Mouse (Mus musculus): Measurements from ENCODE around the gene Gm4559. TPM values are rescaled to one million over a fixed set of nuclear protein-coding genes. Genes with fewer than 3 reads are reported as not detected.
"Not testable (repeated sequence)": the region's sequence is repeated elsewhere in the genome, so short reads cannot be mapped to it uniquely, and the experiment has no call there.

Gm4559 gene
- polyA plus RNA-seq, 1 experiment from 2014 or later, result not detected

DNA sequence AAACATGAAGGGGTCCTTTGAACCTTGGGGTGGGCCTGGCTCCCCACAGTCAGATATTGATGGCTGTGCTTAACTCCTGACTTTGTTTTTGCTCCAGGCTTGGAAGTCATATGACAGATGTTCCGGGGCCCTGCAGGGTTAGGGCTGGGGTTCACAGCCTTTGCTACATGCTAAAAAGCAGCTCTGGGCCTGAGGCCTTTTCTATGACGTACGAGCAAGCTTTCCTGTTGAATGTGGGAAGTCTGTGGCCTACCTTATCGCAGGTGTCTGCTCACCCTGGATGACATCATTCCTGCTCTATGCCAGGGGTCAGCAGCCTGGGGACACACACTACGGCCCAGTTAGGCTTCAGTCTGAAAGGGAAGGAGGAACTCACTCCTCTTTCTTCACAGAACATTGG lies 43.1 kb upstream of the Gm4559 start:
- TF ChIP-seq EP300 (IDR thresholded peaks at IDR 0.05) (no peak), CTCF (IDR thresholded peaks at IDR 0.05) (no peak)
- Histone ChIP-seq H3K27ac (ENCODE audit: low read length) (no peak overlapping the region), H3K4me1 (ENCODE audit: insufficient read depth, low read depth, low read length) (no peaks in the 10 kb centered on the region), H3K27me3 (replicated peaks; ENCODE audit: insufficient read depth, low read length) (no peaks in the 10 kb centered on the region), H3K4me2 (replicated peaks; ENCODE audit: low read depth, low read length) (no peak overlapping the region), H3K9ac (replicated peaks; ENCODE audit: low read depth) (no peak overlapping the region), H3K9me3 (ENCODE audit: low read length) (no peaks in the 10 kb centered on the region), H3K36me3 (ENCODE audit: insufficient read depth, low read length) (no peaks in the 10 kb centered on the region), H3K4me3 (ENCODE audit: low read depth, low read length) (no peak overlapping the region)
- DNase-seq (ENCODE audit: low spot score) (no peak), ATAC-seq (no peak)
- 68% methylated on average over 5 of the region's 5 CpGs for WGBS

DNA sequence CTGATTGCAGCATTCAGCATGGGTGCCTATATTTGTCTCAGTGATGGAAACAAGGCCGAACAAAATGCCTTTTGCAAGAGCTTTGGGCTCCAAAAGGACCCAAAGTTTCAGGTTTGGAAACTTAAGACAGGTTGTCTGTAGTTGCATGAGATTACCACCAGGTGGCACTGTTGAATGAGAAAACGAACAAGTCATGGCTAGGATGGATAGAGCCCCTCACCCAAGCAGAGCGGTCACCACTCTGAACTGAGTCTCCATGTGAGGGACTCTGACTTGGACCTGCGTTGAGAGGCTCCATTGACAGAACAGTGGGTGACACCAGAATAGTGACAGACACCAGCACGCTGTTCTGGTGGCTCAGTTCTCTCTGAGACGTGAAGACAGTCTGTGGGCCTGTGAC lies 42.4 kb upstream of the Gm4559 start:
- no peak for ATAC-seq
- Histone ChIP-seq H3K9ac (replicated peaks; ENCODE audit: low read depth) (no peak overlapping the region), H3K9me3 (ENCODE audit: low read length) (no peaks in the 10 kb centered on the region), H3K4me2 (replicated peaks; ENCODE audit: low read depth, low read length) (no peak overlapping the region), H3K36me3 (ENCODE audit: insufficient read depth, low read length) (no peaks in the 10 kb centered on the region), H3K27ac (ENCODE audit: low read length) (no peak overlapping the region), H3K27me3 (replicated peaks; ENCODE audit: insufficient read depth, low read length) (no peaks in the 10 kb centered on the region), H3K4me3 (ENCODE audit: low read depth, low read length) (no peak overlapping the region), H3K4me1 (ENCODE audit: insufficient read depth, low read depth, low read length) (no peaks in the 10 kb centered on the region)
- WGBS, result 30% methylated on average over 6 of the region's 6 CpGs
- TF ChIP-seq EP300 (IDR thresholded peaks at IDR 0.05) (no peak), CTCF (IDR thresholded peaks at IDR 0.05) (peak; percentile 87)
- peak; percentile 56 for DNase-seq (ENCODE audit: low spot score)

DNA sequence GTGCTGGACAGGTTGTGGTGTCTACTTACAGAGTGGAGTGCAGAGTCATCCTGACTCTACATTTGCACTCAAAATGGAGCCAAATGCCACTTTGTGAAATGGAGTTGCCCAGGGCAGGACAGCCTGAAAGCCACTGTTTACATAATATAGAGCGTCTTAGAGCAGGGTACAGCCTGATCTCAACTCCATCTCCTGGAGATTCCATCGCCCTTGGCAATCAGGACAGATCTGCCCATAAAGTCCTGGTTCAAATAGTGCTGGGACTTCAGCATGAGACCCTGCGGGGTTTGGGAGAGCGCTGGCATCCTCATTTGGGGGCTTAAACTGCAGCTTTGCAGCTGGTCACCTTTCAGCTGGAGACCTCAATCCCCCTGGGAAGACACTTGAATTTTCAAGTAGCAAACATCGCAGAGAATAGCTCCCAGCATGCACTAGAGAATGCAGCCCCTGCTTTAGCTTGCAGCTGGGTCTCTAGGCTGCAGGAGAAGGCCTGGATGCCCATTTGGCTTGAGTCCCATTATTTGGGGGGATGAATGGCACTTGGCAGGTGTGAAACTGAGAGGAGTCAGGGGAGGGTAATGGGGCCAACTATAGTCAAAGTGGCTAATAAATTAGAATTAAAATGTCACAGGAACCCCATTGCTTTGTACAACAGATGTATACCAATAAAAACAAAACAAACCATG lies 40.6 kb upstream of the Gm4559 start:
- DNase-seq (ENCODE audit: low spot score), result no peak
- H3K27ac ChIP-seq (ENCODE audit: low read length), result no peak overlapping the region
- no peaks in the 10 kb centered on the region for H3K4me1 ChIP-seq (ENCODE audit: insufficient read depth, low read depth, low read length)
- no peaks in the 10 kb centered on the region for H3K27me3 ChIP-seq (replicated peaks; ENCODE audit: insufficient read depth, low read length)
- H3K36me3 ChIP-seq (ENCODE audit: insufficient read depth, low read length), result no peaks in the 10 kb centered on the region
- ATAC-seq, result no peak
- no peak overlapping the region for H3K4me2 ChIP-seq (replicated peaks; ENCODE audit: low read depth, low read length)
- H3K9me3 ChIP-seq (ENCODE audit: low read length), result no peaks in the 10 kb centered on the region
- H3K4me3 ChIP-seq (ENCODE audit: low read depth, low read length), result no peak overlapping the region
- TF ChIP-seq CTCF (IDR thresholded peaks at IDR 0.05), result no peak
- no peak for TF ChIP-seq EP300 (IDR thresholded peaks at IDR 0.05)
- H3K9ac ChIP-seq (replicated peaks; ENCODE audit: low read depth), result no peak overlapping the region
- 51% methylated on average over 5 of the region's 5 CpGs for WGBS

DNA sequence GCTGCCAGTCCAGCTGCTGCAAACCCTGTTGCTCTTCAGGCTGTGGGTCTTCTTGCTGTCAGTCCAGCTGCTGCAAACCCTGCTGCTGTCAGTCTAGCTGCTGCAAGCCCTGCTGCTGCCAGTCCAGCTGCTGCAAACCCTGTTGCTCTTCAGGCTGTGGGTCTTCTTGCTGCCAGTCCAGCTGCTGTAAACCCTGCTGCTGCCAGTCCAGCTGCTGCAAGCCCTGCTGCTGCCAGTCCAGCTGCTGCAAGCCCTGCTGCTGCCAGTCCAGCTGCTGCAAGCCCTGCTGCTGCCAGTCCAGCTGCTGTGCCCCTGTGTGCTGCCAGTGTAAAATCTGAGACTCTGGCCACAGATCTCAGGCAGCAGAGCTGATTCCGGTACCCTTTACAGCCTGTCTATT lies 29.8 kb upstream of the Gm4559 start:
- ATAC-seq; H3K4me2 ChIP-seq (replicated peaks; ENCODE audit: low read depth, low read length); H3K4me3 ChIP-seq (ENCODE audit: low read depth, low read length); H3K27me3 ChIP-seq (replicated peaks; ENCODE audit: insufficient read depth, low read length); H3K9me3 ChIP-seq (ENCODE audit: low read length); H3K27ac ChIP-seq (ENCODE audit: low read length); DNase-seq (ENCODE audit: low spot score); H3K9ac ChIP-seq (replicated peaks; ENCODE audit: low read depth); H3K36me3 ChIP-seq (ENCODE audit: insufficient read depth, low read length); H3K4me1 ChIP-seq (ENCODE audit: insufficient read depth, low read depth, low read length): not testable (repeated sequence)
- 86% methylated on average over 1 of the region's 1 CpGs for WGBS

DNA sequence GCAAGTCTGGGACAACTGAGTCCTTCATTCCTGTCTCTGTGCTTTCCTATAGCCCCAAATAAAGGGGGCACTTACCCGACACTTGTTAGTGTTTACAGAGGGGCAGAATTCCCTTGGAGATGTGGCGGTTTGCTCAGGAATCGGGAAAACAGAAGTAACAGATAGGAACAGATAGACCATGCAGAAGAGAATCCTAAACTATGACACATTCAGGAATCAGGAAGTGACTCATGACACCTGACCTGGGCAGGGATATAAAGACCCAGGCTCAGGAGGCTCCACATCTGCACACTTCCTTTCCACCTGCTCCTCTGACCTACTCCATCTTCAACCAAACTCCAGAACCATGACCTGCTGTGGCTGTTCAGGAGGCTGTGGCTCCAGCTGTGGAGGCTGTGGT lies 29.1 kb upstream of the Gm4559 start, which contains the start of gene Krtap5-4:
Krtap5-4 (plus strand) TSS at position 301 of the 400 bp plus-strand sequence.
- Histone ChIP-seq H3K36me3 (ENCODE audit: insufficient read depth, low read length) (no peaks in the 10 kb centered on the region), H3K27me3 (replicated peaks; ENCODE audit: insufficient read depth, low read length) (no peaks in the 10 kb centered on the region), H3K4me3 (ENCODE audit: low read depth, low read length) (no peak within 1 kb of the TSS), H3K4me2 (replicated peaks; ENCODE audit: low read depth, low read length) (no peak within 1 kb of the TSS), H3K9ac (replicated peaks; ENCODE audit: low read depth) (no peak within 1 kb of the TSS), H3K9me3 (ENCODE audit: low read length) (no peaks in the 10 kb centered on the region), H3K27ac (ENCODE audit: low read length) (no peak within 1 kb of the TSS), H3K4me1 (ENCODE audit: insufficient read depth, low read depth, low read length) (no peaks in the 10 kb centered on the region)
- DNase-seq (ENCODE audit: low spot score) (no peak), ATAC-seq (no peak)
- TF ChIP-seq CTCF (IDR thresholded peaks at IDR 0.05) (no peak), EP300 (IDR thresholded peaks at IDR 0.05) (no peak)
- WGBS, result 18% methylated on average over 3 of the region's 3 CpGs

DNA sequence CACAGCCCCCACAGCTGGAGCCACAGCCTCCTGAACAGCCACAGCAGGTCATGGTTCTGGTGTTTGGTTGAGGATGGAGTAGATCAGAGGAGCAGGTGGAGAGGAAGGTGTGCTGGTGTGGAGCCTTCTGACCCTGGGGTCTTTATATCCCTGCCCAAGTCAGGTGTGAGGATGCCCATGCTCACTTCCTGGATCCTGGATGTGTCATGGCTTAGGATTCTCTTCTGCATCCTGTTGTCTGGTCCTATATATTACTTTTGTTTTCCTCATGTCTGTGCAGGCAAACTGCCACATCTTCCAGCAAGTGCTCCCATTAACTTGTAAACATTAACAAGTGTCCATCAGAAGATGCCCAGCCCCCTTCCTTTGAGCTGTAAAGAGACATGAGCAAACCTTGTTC lies 22.9 kb upstream of the Gm4559 start, which contains the start of gene Krtap5-1:
Krtap5-1 (minus strand) TSS at position 101 of the 400 bp plus-strand sequence.
- not testable (repeated sequence) for H3K36me3 ChIP-seq (ENCODE audit: insufficient read depth, low read length); ATAC-seq; DNase-seq (ENCODE audit: low spot score); H3K4me1 ChIP-seq (ENCODE audit: insufficient read depth, low read depth, low read length); H3K9ac ChIP-seq (replicated peaks; ENCODE audit: low read depth); H3K4me2 ChIP-seq (replicated peaks; ENCODE audit: low read depth, low read length); H3K4me3 ChIP-seq (ENCODE audit: low read depth, low read length); H3K27ac ChIP-seq (ENCODE audit: low read length); H3K27me3 ChIP-seq (replicated peaks; ENCODE audit: insufficient read depth, low read length); H3K9me3 ChIP-seq (ENCODE audit: low read length)

DNA sequence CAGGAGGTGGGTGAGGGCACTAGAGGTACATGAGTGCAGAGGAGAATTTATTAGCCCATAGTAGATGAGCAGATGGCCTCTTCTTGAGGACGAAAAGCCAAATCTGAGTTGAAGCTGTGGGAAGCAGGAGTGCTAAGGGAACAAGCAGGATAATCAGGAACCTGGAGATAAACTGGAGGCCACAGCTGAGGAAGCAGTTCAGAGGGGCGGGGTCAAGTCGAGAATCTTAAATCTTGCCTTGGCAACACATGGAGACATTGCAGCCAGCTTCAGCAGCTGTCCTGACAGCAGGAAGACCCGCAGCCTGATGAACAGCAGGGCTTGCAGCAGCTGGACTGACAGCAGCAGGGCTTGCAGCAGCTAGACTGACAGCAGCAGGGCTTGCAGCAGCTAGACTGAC lies 21.9 kb upstream of the Gm4559 start:
- H3K27me3 ChIP-seq (replicated peaks; ENCODE audit: insufficient read depth, low read length); H3K27ac ChIP-seq (ENCODE audit: low read length); H3K4me2 ChIP-seq (replicated peaks; ENCODE audit: low read depth, low read length); H3K9ac ChIP-seq (replicated peaks; ENCODE audit: low read depth); H3K36me3 ChIP-seq (ENCODE audit: insufficient read depth, low read length); ATAC-seq; H3K4me3 ChIP-seq (ENCODE audit: low read depth, low read length); H3K9me3 ChIP-seq (ENCODE audit: low read length); H3K4me1 ChIP-seq (ENCODE audit: insufficient read depth, low read depth, low read length); DNase-seq (ENCODE audit: low spot score): not testable (repeated sequence)
- 13% methylated on average over 4 of the region's 4 CpGs for WGBS
